Mouse (Mus musculus): ENCODE results near the gene Sdf2l1. TPM values are rescaled to one million over a fixed set of nuclear protein-coding genes. Genes with fewer than 3 reads are reported as not detected.

The Sdf2l1 gene
- polyA plus RNA-seq (2015; fragmentation: Nextera tagmentation; extraction: Ambion mirVana): 24.5 and 25.6 TPM in 2 replicates

DNA sequence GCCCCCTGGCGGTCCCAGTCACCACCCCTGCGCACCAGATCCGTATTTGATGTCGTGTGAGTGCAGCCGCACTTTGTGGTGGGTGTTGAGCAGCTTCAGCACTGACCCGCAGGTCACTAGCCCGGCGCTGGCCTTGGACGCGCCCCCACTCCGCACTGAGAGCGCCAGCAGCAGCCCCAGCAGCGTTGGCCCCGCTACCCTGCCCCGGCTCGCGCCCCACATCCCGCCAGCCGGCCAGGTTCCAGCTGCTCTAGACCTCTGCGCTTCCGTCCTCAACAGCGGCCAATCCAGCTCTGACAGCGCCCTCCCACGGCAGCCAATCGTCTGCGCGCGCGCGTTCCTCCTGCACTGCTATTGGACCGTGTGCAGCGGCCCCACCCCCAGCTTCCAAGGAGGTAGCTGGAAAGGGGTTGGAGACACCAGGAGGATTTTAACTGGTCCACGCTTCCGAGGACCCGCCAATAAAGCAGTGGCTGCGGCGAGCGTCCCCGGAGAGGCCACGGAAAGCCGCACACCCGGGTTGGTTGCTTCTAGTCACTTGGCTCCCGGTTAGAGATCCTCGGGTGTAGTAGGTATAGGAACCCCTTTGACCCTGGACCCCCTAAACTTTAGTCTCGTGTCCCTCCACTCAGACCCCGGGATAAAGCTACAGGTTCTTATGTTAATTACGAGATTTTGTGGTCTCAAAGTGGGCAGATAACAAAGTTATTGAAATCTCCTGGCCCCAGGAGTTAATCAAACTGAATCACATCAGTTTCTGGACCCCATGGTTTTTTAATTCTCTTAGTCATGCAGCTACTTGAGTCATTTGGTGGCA is at the start of gene Sdf2l1:
Sdf2l1 (minus strand) TSS at position 295 of the 817 bp plus-strand sequence.

DNA sequence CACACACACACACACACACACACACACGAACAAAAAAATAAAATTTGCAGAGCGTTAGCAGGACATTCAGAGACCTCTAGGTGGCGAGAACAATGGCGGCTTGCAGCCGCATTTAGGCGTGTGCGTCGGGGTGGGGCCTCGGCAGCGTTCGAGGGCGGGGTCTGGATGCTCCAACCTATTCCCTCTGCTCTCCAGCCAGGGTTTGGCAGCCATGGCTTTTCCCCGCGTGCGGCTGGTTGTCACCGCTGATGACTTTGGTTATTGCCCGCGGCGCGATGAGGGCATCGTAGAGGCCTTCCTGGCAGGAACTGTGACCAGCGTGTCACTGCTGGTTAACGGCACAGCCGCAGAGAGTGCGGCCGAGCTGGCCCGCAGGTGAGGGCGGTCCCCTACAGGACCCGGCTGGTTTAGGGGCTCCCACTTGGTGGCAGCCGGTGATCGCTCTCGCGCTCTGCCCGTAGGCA is 14.6 kb upstream of the Sdf2l1 start, which contains the start of gene Ccdc116:
Ccdc116 (minus strand) TSS at position 458 of the 464 bp plus-strand sequence.

DNA sequence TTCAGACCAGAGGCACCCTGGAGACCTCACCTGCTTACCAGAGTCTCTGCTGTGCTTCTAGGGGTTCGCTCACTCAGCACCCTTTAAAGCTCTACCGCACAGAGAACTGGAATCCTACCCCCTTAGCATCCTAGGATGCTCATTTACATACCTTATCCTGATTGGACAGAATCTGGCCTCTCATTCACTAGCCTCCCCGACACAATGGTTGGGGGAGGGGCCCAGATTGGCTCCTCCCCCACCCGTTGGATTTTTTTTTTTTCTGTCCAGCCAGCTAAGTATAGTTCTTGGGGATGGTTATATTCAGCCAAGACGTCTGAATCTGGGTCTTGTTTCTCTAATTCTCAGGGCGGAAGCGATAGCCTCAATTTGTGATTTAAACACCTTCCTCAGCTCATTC is 12.2 kb upstream of the Sdf2l1 start, which contains the start of gene Ydjc:
Ydjc (plus strand) TSS at position 283 of the 400 bp plus-strand sequence.

DNA sequence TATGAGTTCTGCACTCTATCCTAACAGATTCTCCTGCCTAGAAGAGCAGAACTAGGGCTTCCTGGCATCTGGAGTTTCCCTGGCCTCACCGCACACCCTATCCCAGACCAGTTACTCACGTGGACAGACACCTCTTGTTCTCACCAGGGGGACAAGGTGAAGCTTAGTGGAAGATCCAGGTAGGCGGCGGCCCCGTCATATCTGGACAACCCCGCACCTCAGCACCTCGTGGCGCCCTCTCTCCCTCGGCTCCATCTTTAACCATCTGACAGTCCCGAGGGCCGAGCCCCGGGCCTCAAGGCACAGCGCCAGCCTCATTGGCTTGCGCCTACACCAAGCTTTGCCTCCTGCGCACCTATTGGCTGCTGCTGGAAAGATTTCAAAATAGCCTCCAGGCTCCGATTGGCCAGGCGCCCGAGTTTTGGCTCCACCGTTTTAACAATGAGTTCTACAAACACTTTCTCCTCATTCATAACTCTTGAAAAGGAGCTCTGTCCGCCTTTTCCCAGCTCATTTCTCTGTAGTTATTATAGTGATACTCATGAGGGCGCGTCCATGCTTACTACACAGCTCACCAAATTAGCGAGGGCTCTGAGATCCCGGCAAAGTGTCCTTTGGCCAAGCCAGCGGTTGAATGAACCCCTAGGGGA is 7.2 kb downstream of the Sdf2l1 start, which contains the start of gene 2610318N02Rik:
2610318N02Rik (minus strand) TSS at position 297 of the 650 bp plus-strand sequence.

DNA sequence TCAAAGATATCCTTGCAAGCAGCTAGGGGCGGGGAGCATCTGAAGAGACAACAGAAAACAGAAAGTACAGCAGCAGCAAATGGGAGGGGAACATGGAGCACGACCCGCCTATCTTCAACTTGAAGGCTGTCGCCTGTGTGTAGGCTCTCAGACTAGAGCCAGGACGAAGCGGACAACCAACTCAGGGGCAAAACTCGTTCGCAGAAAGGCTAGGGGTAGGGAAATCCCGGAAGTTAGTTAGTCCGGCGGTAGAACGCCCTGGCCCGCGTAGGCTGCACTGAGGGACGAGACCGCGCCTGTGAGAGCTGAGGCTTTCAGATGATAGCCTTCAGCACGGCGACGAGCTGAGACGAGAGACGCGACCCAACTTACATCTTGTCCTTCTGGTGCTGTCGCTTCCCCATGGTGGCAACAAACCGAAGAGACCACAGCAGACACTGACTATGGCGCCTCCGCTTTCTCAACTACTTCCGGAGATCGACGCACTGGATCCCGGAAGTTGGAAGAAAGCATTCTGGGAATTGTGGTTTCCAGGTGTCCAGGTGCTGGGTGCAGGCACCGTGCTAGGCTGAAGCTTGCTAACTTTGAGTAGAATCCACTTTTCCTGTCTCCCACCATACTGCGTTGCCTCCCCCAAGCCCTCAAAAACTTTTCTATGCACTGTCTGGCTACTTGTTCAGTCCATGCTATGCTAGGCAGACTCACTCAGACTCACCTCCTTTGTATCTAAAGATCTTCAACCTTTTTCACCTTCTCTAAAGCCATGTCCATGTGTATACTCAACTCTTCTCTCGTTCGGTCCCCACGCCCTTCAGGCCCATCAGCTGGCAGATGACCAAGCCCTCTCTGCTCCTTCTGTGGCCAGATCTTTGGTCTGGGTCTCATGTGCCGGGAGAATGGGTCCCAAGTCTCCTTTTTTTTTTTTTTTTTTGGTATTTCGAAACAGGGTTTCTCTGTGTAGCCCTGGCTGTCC is 21.1 kb downstream of the Sdf2l1 start, which contains the start of gene Ppil2:
Ppil2 (minus strand) TSS at position 487 of the 973 bp plus-strand sequence.

MicroRNAs within 50 kb of the gene (microRNA counts, 519-probe panel; counts per million panel counts)
- microRNA mmu-miR-130b: 4,791 counts per million, percentile 54 among the panel's probes with 10 or more counts
- 2,684 counts per million, percentile 10 among the panel's probes with 10 or more counts for microRNA mmu-miR-301b

Small RNA genes lying within 50 kb of the gene (microRNA-seq; reads per million reads assigned to microRNA genes)
- 1,776 reads per million, percentile 80 among the genes with 10 or more reads in this experiment for gene Mir130b
- gene Mir301b: 66.7 reads per million, percentile 38 among the genes with 10 or more reads in this experiment

Other genes starting within 250 kb of the Sdf2l1 start
- gene Ppm1f, start 235.9 kb downstream of the Sdf2l1 start, polyA plus RNA-seq (2015; fragmentation: Nextera tagmentation; extraction: Ambion mirVana): 14.9 and 16.7 TPM in 2 replicates
- 194 and 219 TPM in 2 replicates for gene Mapk1, start 149.0 kb downstream of the Sdf2l1 start, polyA plus RNA-seq (2015; fragmentation: Nextera tagmentation; extraction: Ambion mirVana)
- gene Ypel1, start 62.7 kb downstream of the Sdf2l1 start, polyA plus RNA-seq (2015; fragmentation: Nextera tagmentation; extraction: Ambion mirVana): 45.9 and 60.6 TPM in 2 replicates
- gene Ppil2, start 21.1 kb downstream of the Sdf2l1 start, polyA plus RNA-seq (2015; fragmentation: Nextera tagmentation; extraction: Ambion mirVana): 97.5 and 103 TPM in 2 replicates
- gene 2610318N02Rik, start 7.2 kb downstream of the Sdf2l1 start, polyA plus RNA-seq (2015; fragmentation: Nextera tagmentation; extraction: Ambion mirVana): 4.6 and 4.8 TPM in 2 replicates
- 53.5 and 57.9 TPM in 2 replicates for gene Ydjc, start 12.2 kb upstream of the Sdf2l1 start, polyA plus RNA-seq (2015; fragmentation: Nextera tagmentation; extraction: Ambion mirVana)
- gene Ccdc116, start 14.8 kb upstream of the Sdf2l1 start, polyA plus RNA-seq (2015; fragmentation: Nextera tagmentation; extraction: Ambion mirVana): 2.7 and 3.2 TPM in 2 replicates
- gene Ube2l3, start 70.3 kb upstream of the Sdf2l1 start, polyA plus RNA-seq (2015; fragmentation: Nextera tagmentation; extraction: Ambion mirVana): 277 and 297 TPM in 2 replicates
- gene Rimbp3, start 76.2 kb upstream of the Sdf2l1 start, polyA plus RNA-seq (2015; fragmentation: Nextera tagmentation; extraction: Ambion mirVana): 1.5 and 1.6 TPM in 2 replicates
- gene Hic2, start 101.2 kb upstream of the Sdf2l1 start, polyA plus RNA-seq (2015; fragmentation: Nextera tagmentation; extraction: Ambion mirVana): 2.7 and 4.1 TPM in 2 replicates
- 146 and 185 TPM in 2 replicates for gene Tmem191c, start 143.7 kb upstream of the Sdf2l1 start, polyA plus RNA-seq (2015; fragmentation: Nextera tagmentation; extraction: Ambion mirVana)
- gene Serpind1, start 199.0 kb upstream of the Sdf2l1 start, polyA plus RNA-seq (2015; fragmentation: Nextera tagmentation; extraction: Ambion mirVana): 6.0 and 10.8 TPM in 2 replicates

Data from neural tube, postnatal 0 days (tissue).